Mouse (Mus musculus) right cerebral cortex, postnatal 14 days (tissue): Measurements from ENCODE around the gene H1foo.

Experiments
- DNase-seq: peaks from one replicate; pipeline ENCODE4 v3.0.0; 2022

The H1foo gene

DNA sequence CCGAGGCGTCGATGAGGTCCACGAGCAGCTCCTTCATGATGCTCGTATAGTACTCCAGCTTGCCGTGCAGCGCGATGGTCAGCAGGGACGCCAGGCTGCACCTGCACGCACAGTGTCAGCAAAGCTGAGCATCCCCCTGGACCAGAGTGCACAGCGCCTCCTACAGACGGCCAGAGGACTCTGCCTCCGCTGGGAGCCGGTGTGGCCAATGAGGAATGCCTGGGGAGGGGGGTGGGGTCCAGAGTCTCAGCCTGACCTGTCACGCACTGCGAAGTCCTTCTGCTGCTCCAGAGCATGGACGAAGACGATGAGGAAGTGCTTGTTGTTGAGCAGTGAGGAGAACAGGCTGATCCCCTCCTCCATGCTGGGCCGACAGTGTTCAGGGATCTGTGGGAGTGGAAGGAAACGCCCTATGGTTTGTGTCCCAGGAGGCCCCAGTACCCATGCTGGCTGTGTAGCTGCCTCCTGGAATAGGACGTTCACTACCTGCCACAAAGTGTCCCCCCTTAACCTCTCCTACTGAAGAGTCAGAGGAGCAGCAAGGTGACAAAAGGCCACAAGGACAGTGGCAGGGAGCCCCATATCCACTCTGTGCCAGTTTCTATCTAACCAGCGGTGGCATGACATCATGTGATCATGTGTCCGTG is 17.8 kb downstream of the H1foo start:
- no peak for DNase-seq

DNA sequence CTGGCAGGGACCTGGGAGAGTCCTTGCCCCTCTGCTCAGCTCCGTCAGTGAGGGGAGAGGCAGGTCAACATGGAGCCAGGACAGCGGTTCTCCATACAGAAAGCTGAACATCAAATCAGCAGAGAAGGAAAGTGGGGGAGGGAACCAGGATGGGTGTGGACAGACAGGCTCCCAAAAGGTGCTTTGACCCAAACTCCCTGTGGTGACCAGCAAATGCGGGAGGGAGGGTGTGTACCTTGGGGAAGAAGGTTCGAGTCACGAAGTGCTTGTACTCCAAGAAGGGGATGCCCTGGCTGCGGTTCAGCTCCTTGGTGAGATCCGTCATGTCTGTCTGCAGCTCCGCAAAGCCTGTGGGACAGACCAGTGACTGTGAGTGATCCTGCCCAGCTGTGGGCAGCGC is 18.9 kb downstream of the H1foo start:
- DNase-seq: no peak

DNA sequence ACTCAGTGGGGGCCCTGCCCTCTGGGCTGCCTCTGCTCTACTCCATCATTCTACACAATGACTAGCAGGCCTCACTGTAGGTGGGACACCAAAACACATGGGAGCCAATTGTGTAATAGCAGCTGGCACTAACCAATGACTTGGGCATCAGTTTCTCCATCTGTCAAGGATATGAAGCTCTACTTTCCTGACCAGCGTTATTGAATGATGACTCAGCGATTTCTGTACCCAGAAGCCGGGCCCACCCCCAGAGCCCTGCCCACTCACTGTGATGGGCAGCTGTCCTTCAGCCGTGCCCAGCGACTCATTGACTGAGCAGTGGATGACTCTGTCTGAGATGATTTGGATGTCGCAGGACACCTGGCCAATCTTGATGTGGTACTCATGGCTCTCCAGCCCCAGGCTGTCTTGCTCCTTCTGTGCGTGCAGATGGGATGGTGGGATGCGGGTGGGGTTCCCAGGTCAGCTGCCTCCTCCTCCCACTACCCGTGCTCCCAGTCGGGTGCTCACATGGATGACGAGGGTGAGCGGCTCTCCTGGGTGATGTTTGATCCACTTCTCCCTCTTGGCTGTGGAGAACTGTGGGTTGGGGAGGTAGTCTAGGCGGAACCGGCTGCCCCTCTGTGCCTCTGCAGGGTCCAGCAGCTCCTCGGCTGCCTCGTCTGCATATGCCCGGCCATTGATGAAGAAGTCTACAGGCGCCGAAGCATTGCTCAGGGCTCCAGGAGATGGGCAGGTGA is 21.7 kb downstream of the H1foo start:
- DNase-seq: no peak

GRCm38 (mm10) chr6:115967291-115967880 is 22.6 kb downstream of the H1foo start:
- no peak for DNase-seq

DNA sequence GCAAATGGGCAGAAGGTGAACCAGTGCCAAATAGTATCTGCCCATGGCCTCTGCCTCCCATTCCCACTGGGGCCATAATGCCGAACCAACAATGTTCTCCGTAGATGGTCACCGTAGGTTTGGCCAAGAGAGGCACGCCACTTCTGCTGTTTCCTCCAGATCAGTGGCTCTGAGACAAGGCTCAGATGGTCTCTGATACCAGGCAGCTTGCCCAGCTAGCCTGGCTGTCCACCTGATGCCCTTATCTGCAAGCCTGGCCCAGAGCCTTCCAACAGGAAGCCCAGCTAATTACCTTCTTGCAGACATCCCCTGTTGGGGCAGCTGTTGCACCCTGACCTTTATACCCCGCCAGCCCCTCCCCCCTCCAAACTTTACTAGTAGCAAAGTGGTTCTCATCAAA is 23.3 kb downstream of the H1foo start:
- DNase-seq: no peak

- DNase-seq: no peak
Measured at GRCm38 (mm10) chr6:115968700-115969099, 24.0 kb downstream of the H1foo start.

- no peak for DNase-seq
Measured at GRCm38 (mm10) chr6:115969103-115969502, 24.4 kb downstream of the H1foo start.

DNA sequence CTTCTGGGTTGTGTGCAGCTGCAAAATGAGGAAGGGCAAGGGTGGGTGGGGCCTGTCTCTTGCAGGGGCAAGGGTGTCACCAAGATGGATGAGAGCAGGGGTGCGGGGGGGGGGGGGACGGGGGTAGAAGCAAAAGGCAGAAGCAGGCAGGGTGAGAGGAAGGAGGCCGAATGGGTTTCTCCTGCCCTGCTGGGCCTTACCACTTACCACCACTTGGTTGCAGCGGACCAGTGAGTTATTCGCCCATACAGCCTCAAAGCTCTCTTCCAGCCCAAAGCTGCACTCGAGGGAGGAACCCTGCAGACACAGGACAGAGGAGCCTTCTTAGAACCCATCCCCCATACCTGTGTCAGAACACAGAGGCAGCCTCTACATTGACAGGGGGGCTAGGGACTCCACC is 25.2 kb downstream of the H1foo start:
- no peak for DNase-seq

GRCm38 (mm10) chr6:115971273-115972060 is 26.7 kb downstream of the H1foo start:
- no peak for DNase-seq

DNA sequence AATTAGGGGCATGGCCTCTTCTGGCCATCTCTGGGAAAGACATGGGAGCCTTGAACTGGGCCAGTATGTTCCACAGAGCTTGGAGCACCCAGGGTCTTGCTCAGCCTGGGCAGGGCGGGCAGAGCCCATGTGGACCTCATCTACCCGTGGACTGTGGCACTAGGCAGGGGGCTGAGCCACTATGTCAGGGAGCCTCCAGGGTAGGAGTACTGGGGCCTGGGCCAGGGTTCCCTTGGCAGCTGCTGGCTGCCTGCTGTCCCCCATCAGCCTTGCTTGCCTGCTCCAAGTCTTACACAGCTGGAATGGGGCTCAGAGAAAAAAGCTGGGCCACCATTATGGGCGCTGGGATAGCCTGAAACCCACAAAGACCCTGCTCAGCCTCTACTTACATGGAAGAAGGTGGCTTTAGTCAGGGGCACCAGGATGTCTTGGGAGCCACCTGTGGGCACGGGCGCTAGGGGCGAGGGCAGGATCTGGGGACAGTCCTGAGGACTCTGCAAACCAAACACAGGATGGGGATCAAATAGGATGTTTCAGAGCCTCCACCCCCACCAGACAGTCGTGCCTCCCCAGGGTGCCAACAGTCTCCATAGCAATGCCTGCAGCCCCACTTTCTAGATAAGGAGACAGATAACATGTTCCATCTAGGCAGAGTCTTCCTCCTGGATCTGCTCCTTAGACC is 27.5 kb downstream of the H1foo start:
- no peak for DNase-seq

DNA sequence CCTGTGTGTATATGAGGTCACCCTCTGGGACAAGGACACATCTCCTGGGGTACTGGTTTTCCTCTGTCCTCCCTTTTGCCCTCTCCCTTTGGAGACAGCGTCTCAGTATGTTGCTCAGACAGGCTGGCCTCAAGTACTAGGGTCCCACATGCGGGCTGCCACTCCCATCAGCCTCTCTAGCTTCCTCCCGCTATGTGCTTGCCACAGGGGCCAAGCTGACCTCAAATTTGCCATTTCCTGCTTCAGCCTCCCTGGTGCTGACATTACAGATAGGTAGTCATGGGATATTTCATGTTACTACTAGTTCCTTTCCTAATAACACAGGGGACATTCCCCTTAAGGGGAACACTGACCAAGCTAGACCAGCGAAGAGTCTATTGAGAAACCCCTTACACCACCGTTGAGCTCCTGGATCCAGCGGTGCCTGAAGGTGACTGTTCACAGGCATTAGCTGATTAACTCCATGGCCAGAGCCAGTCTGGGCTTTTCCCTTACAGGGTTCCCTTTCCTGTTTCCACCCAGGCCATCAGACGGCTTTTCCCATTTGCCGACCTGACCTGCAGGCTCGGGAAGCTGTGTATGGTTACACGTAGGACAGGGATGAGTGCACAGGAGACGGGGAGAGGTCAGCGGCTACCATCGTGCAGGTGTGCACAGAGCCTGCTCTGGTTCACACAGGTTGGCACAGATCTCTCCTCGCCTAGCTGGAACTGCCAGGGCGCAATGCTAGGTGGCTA is 28.6 kb downstream of the H1foo start:
- DNase-seq: no peak

DNA sequence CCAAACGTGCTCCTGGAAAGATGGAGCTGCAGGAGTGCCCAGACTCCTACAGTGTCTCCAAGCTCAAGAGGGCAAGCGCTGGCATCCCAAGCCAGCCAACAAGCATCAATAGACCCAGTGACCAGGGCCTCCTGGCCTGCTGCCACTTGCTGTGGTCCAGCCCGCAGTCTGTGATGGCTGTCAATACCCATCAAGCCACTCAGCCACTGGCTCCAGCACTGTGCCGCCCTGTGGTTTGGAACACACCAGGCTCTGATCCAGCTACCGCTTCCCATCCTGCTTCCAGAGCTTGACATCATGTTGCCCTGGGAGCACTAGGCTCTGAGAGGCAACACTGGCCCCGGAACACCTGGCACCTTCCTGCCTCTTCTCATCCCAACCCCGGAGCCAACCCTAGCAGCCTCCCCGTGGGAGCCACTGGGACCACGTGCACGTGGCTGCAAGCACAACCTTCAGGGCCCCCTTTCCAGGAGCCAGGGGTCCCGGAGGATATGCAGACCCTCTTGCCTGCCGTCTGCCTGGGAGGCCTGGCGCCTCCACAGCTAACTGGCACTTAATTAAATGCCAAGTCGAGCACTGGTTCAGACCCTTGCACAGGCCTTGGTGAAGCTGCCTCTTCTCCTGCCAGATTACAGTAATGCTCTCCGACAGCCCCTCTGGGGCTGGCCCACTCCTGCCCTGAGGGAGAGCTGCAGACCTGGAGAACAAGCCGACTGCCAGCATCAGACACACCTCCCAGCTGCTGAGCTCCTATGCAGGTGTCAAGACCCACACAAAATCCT is 29.3 kb downstream of the H1foo start:
- DNase-seq: no peak

GRCm38 (mm10) chr6:115975606-115976005 is 30.9 kb downstream of the H1foo start:
- no peak for DNase-seq

GRCm38 (mm10) chr6:115977810-115978209 is 33.1 kb downstream of the H1foo start:
- no peak for DNase-seq

GRCm38 (mm10) chr6:115978596-115978995 is 33.9 kb downstream of the H1foo start:
- peak; percentile 55 for DNase-seq

- no peak for DNase-seq
Measured at GRCm38 (mm10) chr6:115982889-115983288, 38.2 kb downstream of the H1foo start.

DNA sequence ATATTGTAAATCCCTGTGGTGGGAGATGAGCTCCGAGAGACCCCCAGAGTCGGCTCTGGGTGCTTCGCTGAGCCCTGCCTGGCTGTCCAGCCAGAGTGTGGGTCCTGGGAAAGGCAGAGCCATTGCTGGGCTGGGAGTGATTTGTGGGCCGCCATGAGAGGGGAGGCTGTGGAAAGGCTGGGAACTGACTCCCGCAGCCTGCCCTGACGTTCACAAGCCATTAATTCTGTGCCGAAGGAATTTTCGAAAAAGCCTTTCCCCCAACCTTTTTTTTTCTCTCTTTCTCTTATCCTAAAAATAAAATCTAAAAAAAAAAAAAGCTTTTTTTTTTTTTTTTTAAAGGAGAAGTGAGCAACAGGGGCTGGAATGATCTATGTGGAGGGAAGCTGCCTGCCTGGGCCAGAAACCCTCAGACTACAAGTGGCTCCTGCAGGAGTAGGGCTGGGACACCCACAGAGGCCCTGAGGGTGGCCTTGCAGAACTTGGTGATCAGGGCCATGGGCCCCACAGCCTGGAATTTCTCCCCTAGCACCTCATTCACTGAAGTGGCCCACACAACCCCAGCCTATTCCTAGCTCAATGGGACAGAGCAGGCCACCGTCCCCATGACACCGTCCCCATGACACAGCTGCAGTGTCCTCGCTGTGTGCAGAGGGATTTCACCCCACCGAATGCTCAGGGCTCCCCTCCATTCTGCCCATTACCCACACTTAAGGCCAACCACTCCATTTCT is 38.7 kb downstream of the H1foo start:
- DNase-seq: no peak

DNA sequence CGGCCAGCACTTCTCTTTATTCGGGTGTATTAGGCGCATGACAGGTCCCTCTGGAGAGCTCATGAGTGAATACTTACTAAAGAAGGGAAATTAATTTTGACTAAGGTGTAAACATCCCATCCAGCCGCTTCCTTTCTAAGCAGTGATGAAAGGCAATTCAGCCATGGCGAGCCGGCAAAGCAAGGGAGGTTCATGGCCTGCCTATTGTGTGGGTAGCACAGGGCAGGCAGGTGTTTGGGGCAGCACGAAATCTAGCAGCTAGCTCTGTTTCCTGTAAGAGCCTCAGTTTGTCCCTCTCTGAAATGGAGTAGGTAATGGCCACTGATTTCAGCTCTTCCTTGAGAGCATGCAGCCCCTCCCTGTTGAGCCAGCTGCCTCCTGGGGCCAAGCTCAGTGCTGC is 39.8 kb downstream of the H1foo start:
- no peak for DNase-seq

DNA sequence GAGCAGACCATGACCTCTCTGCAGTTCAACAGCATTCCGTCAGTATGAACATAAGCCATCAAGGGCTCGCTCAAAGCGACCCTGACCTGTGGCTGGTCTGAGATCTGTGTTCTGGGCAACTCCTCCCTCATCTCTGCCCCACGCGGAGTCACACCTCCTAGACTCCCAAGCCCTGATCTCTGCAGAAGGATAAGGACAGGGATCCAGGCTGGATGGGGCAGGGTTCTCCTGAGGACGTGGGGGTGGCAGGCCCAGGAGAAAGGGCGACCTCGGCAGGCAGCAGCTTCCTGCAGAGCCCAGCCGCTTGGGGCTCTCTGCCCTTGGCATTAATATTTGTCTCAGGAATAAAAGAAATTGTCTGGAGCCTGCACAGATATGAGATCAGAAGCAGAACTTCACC is 40.9 kb downstream of the H1foo start:
- DNase-seq: no peak

- DNase-seq: no peak
Measured at GRCm38 (mm10) chr6:115986472-115987095, 41.8 kb downstream of the H1foo start.
